Mouse (Mus musculus) lung, embryonic 14.5 days (tissue): Measurements from ENCODE around the gene Prps1l1. TPM values are rescaled to one million over a fixed set of nuclear protein-coding genes. Genes with fewer than 3 reads are reported as not detected.

ENCODE experiments used
- ATAC-seq: fragments of 200-750 bp; cut with Nextera tagmentation; 2 replicates; pipeline ENCODE4 v1.8.0; 2017; ENCODE audit warnings: mild to moderate bottlenecking, moderate TSS enrichment, moderate library complexity; ENCODE audit not compliant: insufficient read depth
- DNase-seq: peaks from one replicate; pipeline ENCODE4 v3.0.0-alpha.2; 2015
- H3K27ac ChIP-seq: fragments of 300-500 bp; sonication (generic); 2 replicates; pipeline ENCODE4 v1.5.1; 2014; ENCODE audit warnings: low read depth, mild to moderate bottlenecking, moderate library complexity
- H3K27me3 ChIP-seq: fragments of 300-500 bp; sonication (generic); 2 replicates; pipeline ENCODE4 v1.6.1; 2014; ENCODE audit warnings: low read length, control low read depth; ENCODE audit not compliant: insufficient read depth
- H3K36me3 ChIP-seq: fragments of 300-500 bp; sonication (generic); 2 replicates; pipeline ENCODE4 v1.6.1; 2014; ENCODE audit warnings: control low read depth; ENCODE audit not compliant: insufficient read depth
- H3K4me1 ChIP-seq: fragments of 300-500 bp; sonication (generic); 2 replicates; pipeline ENCODE4 v1.6.1; 2014; ENCODE audit warnings: antibody characterized with exemption, control low read depth; ENCODE audit not compliant: insufficient read depth
- H3K4me2 ChIP-seq: fragments of 300-500 bp; sonication (generic); 2 replicates; pipeline ENCODE4 v1.6.1; 2014; ENCODE audit warnings: mild to moderate bottlenecking
- H3K4me3 ChIP-seq: fragments of 300-500 bp; sonication (generic); 2 replicates; pipeline ENCODE4 v1.5.1; 2014; ENCODE audit warnings: low read depth, low read length
- H3K9ac ChIP-seq: fragments of 300-500 bp; sonication (generic); 2 replicates; pipeline ENCODE4 v1.6.1; 2014
- H3K9me3 ChIP-seq: fragments of 300-500 bp; sonication (generic); 2 replicates; pipeline ENCODE4 v1.6.1; 2016; ENCODE audit warnings: low read depth, low read length, control low read depth
- CTCF ChIP-seq: IDR thresholded peaks from 2 replicates; pipeline ENCODE4 v1.5.1; 2016; ENCODE audit warnings: antibody characterized with exemption, low read depth
- WGBS: fragments of 180-500 bp; shearing (Covaris S2); extraction: QIAGEN DNeasy Blood & Tissue Kit; methylation state at CpG from one replicate; pipeline ENCODE4 v1.1.7; 2014; 5-methylcytosine and 5-hydroxymethylcytosine counted together
- polyA plus RNA-seq: library from polyadenylated mRNA; unstranded; fragments of >200 nt; fragmentation: Nextera tagmentation; extraction: Ambion mirVana; gene quantifications from 2 replicates; pipeline ENCODE4 v1.2.1, GENCODE M21; 2014

Prps1l1 gene
- not detected in 2 replicates for polyA plus RNA-seq

DNA sequence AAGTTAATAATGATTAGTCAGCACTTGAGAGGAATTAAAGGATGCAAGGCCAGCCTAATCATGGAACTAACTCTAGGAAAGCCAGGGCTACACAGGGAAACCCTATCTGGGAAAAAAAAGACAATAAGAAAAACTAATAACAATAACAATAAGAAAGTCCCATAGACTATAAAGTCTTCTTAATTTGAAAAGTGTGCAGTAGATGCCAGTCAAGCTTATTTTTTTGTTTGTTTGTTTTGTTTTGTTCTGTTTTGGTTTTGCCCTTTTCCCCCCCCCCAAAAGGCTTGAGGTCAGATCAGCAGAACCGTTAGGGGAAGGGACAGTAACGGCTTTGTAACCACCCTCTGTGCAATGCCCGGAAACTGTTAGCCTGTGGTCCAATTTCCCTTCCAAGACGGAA is at the start of gene Prps1l1:
Gene Prps1l1, plus strand, starts transcription at position 301 of the 400 bp plus-strand sequence.
- Histone ChIP-seq H3K27ac (no peak within 1 kb of the TSS), H3K4me1 (no peaks in the 10 kb centered on the region), H3K36me3 (no peaks in the 10 kb centered on the region), H3K4me2 (no peak within 1 kb of the TSS), H3K9ac (no peak within 1 kb of the TSS), H3K27me3 (no peaks in the 10 kb centered on the region), H3K9me3 (no peaks in the 10 kb centered on the region), H3K4me3 (no peak within 1 kb of the TSS)
- 82% methylated on average over 4 of the region's 4 CpGs for WGBS
- TF ChIP-seq CTCF: no peak
- no peak for ATAC-seq
- DNase-seq: no peak

DNA sequence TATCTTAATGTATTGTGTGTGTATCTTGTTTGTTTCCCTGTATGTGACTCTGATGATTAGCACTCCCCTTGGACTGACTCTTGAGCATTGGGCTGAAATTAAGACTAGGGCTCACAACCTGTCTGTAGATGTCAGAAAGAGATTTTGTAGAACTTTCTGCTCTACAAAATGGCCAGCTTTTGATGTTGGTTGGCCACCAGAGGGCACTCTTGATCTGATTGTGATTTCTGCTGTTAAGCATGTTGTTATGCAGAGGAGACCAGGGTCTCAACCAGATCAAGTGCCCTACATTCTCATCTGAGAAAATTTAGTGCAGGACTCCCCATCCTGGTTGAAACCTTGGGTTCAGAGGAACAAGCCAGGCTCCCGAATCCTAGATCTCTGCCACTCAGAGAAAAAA is 46.6 kb upstream of the Prps1l1 start:
- Histone ChIP-seq H3K9ac (no peak overlapping the region), H3K27ac (no peak overlapping the region), H3K4me2 (no peak overlapping the region), H3K4me3 (no peak overlapping the region), H3K9me3 (no peaks in the 10 kb centered on the region), H3K4me1 (no peaks in the 10 kb centered on the region), H3K36me3 (no peaks in the 10 kb centered on the region), H3K27me3 (no peaks in the 10 kb centered on the region)
- DNase-seq (peak; percentile 34), ATAC-seq (no peak)
- 95% methylated on average over 1 of the region's 1 CpGs for WGBS
- peak; percentile 48 for TF ChIP-seq CTCF

DNA sequence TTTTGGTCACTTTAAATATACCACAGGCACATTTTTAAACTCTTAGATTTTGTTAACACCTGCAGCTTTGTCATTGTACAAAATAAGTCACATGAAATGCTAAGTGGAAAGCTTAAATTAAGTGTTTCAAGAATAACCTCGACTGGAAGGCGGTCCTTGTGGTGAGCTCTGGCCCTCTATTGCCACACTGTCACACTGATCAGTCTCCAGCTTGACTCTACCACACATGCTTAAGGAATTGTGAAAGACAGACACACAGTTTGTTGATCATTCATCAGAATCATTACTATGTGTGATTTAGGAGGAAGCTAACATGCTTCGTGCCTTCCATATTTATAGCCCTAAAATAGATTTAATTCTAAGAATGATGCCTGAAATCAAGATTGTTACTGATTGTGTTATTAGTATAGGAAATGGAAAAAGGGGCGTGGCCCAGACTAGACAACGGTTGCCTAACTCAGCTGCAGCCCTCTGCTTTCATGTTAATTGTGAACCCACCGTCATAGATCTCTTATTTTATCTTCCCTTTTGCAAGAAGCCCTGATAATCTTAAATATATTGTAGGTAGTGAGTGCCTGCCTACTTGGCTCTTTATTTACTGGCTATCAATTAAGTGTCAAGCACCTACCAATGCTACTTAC is 35.4 kb upstream of the Prps1l1 start:
- no peaks in the 10 kb centered on the region for H3K27me3 ChIP-seq
- no peak for TF ChIP-seq CTCF
- 57% methylated on average over 6 of the region's 6 CpGs for WGBS
- no peaks in the 10 kb centered on the region for H3K4me1 ChIP-seq
- ATAC-seq (no peak), DNase-seq (no peak)
- H3K4me2 ChIP-seq: no peak overlapping the region
- H3K36me3 ChIP-seq: no peaks in the 10 kb centered on the region
- no peaks in the 10 kb centered on the region for H3K9me3 ChIP-seq
- H3K4me3 ChIP-seq: no peak overlapping the region
- H3K9ac ChIP-seq: no peak overlapping the region
- H3K27ac ChIP-seq: no peak overlapping the region

DNA sequence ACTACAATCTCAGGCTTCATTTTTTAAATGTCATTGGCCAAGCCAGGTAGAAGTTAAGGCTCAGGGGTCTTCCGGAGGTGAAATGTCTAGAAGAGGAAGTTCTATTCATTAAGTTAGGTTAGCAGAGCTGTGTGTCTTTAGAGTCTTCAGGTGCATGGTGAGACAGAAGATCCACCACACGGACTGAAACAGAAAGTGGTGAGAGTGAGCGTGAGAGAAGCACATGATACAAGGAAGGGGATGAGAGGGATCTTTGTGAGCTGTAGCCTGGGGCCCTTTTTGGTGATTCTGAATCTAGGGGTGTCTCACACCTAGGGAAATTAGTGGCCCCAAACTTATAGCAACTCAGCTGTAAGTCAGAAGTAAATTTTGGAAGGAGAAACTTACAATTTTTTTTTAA is 8.6 kb upstream of the Prps1l1 start:
- ATAC-seq (no peak), DNase-seq (no peak)
- Histone ChIP-seq H3K4me3 (no peak overlapping the region), H3K9ac (no peak overlapping the region), H3K4me2 (no peak overlapping the region), H3K9me3 (no peaks in the 10 kb centered on the region), H3K27me3 (no peaks in the 10 kb centered on the region), H3K27ac (no peak overlapping the region), H3K4me1 (no peaks in the 10 kb centered on the region), H3K36me3 (no peaks in the 10 kb centered on the region)
- TF ChIP-seq CTCF: no peak
- WGBS: 85% methylated on average over 3 of the region's 3 CpGs

DNA sequence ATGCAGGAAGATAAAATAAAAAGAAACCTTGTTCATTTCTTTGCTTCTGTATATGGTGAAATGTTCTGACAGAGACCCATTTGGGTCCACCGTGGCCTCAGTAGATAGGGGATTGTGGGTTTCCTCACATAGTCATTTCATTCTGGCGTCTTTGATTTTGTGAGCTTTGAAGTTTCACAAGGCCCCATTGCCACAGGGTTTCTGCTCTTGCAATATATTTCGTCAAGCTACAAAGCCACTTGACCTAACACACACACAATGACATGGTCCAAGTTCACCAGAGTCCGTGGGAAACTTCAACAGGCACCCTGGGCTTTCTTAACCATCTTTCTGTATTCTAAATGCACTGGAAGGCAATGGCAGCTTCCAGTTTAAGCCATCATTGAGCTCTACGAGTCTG is 1.3 kb downstream of the Prps1l1 start:
- no peak for DNase-seq
- ATAC-seq: no peak
- 78% methylated on average over 5 of the region's 5 CpGs for WGBS
- H3K4me2 ChIP-seq: no peak overlapping the region
- H3K4me3 ChIP-seq: no peak overlapping the region
- no peak for TF ChIP-seq CTCF
- H3K27me3 ChIP-seq: no peaks in the 10 kb centered on the region
- no peaks in the 10 kb centered on the region for H3K4me1 ChIP-seq
- no peak overlapping the region for H3K27ac ChIP-seq
- no peaks in the 10 kb centered on the region for H3K9me3 ChIP-seq
- no peak overlapping the region for H3K9ac ChIP-seq
- H3K36me3 ChIP-seq: no peaks in the 10 kb centered on the region

DNA sequence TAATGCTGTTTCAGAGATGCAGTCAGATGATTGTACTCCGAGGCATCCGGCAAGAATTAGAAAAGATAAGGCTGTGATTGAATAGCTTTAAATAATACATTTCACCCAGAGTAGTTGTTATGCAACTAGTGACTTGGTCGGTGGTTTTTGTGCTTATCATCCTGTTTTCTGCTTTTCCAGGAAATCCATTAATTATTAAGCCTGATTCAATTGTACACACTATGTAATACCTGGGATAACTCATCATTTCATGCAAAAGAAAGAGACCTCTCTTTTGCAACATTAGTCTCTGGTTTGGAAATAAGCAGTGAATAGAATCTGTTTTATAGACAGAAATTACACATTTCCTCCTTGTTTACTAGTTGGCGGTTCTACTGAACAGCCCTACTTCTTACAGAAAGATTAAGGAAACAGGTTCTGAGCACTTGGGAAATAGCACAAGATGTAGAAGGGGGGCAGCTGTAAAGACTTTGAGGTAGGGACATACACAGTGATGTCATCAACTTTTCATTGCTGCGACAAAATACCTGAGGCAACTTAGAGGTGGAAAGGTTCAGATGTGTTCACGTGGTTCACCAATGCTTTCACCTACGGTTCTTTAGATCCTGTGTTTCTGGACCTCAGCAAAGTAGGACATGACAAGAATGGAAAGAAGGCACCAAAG is 5.1 kb downstream of the Prps1l1 start:
- ATAC-seq (no peak), DNase-seq (no peak)
- Histone ChIP-seq H3K27me3 (no peaks in the 10 kb centered on the region), H3K36me3 (no peaks in the 10 kb centered on the region), H3K9me3 (no peaks in the 10 kb centered on the region), H3K9ac (no peak overlapping the region), H3K4me1 (no peaks in the 10 kb centered on the region), H3K4me2 (no peak overlapping the region), H3K27ac (no peak overlapping the region), H3K4me3 (no peak overlapping the region)
- no peak for TF ChIP-seq CTCF
- 68% methylated on average over 7 of the region's 7 CpGs for WGBS

DNA sequence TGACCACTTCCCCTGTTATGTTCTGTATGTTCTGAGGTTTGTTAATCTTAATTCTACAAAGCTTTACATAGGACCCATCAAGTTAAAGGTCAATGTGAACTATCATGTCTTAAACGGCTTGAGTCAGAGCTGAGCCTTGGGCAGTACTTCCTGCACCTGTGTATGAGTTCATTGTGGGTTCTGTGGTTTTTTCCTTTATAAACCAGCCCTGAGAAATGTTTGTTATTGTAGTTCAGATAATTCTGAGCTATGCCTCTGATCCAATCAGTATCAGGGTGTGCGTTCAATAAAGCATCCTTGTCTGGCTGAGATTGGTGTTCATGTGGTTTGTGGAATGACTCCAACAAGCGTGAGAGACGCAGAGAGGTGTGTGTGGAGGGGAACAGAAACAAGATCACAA is 5.8 kb downstream of the Prps1l1 start:
- no peaks in the 10 kb centered on the region for H3K27me3 ChIP-seq
- H3K9ac ChIP-seq: no peak overlapping the region
- no peaks in the 10 kb centered on the region for H3K9me3 ChIP-seq
- no peak overlapping the region for H3K27ac ChIP-seq
- no peaks in the 10 kb centered on the region for H3K4me1 ChIP-seq
- no peak overlapping the region for H3K4me3 ChIP-seq
- WGBS: 74% methylated on average over 4 of the region's 4 CpGs
- no peak for ATAC-seq
- H3K36me3 ChIP-seq: no peaks in the 10 kb centered on the region
- no peak overlapping the region for H3K4me2 ChIP-seq
- TF ChIP-seq CTCF: no peak
- DNase-seq: no peak
